Comparison of ENCODE assay signal across 8 mouse cellular contexts in genomic region chr5:125153201-125153816, GRCm38 (mm10). TPM values are rescaled to one million over a fixed set of nuclear protein-coding genes. Genes with fewer than 3 reads are reported as not detected.
DNase-seq lines count a peak whose midpoint lies in the region; ATAC-seq and TF ChIP-seq lines count a peak whose summit lies in the region.

No protein-coding gene starts in this region.

- no peak overlapping the region for H3K27ac ChIP-seq in lung, postnatal 0 days (ENCODE audit: low read length)
- H3K27ac ChIP-seq in embryonic facial prominence, embryonic 10.5 days (replicated peaks): peak overlapping the region; percentile 83
- peak overlapping the region; percentile 90 for H3K27ac ChIP-seq in hindbrain, embryonic 16.5 days (ENCODE audit: low read depth, low read length)
- peak overlapping the region; percentile 98 for H3K27ac ChIP-seq in neural tube, embryonic 13.5 days (replicated peaks)

- DNase-seq in lung, postnatal 0 days (ENCODE audit: low spot score): no peak
- DNase-seq in lung, postnatal 14 days: no peak
- no peak for DNase-seq in embryonic facial prominence, embryonic 10.5 days (ENCODE audit: low spot score)
- DNase-seq in ovary, postnatal 10 days (ENCODE audit: low spot score): no peak
- no peak for DNase-seq in ovary, postnatal 14 days (ENCODE audit: low spot score)
- no peak for DNase-seq in c-Kit-positive CD71-positive TER-119-positive erythroid progenitor cells, embryonic 14.5 days (ENCODE audit: low spot score)

- H3K36me3 ChIP-seq in lung, postnatal 0 days (ENCODE audit: insufficient read depth, low read length): no peaks in the 10 kb centered on the region
- H3K36me3 ChIP-seq in embryonic facial prominence, embryonic 10.5 days (replicated peaks): peaks cover 18% of the 10 kb centered on the region
- H3K36me3 ChIP-seq in hindbrain, embryonic 16.5 days (ENCODE audit: control insufficient read depth, insufficient read depth, low read length): no peaks in the 10 kb centered on the region
- no peaks in the 10 kb centered on the region for H3K36me3 ChIP-seq in neural tube, embryonic 13.5 days

- no peak overlapping the region for H3K4me2 ChIP-seq in lung, postnatal 0 days (replicated peaks; ENCODE audit: low read depth, low read length)
- H3K4me2 ChIP-seq in hindbrain, embryonic 16.5 days (ENCODE audit: low read length): no peak overlapping the region
- no peak overlapping the region for H3K4me2 ChIP-seq in neural tube, embryonic 13.5 days

- H3K9me3 ChIP-seq in lung, postnatal 0 days (ENCODE audit: low read length): no peaks in the 10 kb centered on the region
- H3K9me3 ChIP-seq in embryonic facial prominence, embryonic 10.5 days: no peaks in the 10 kb centered on the region
- H3K9me3 ChIP-seq in hindbrain, embryonic 16.5 days (ENCODE audit: control insufficient read depth, low read length): no peaks in the 10 kb centered on the region
- H3K9me3 ChIP-seq in neural tube, embryonic 13.5 days: no peaks in the 10 kb centered on the region

- TF ChIP-seq CTCF in lung, postnatal 0 days (IDR thresholded peaks at IDR 0.05): peak; percentile 50

- no peak for TF ChIP-seq EP300 in lung, postnatal 0 days (IDR thresholded peaks at IDR 0.05)

- WGBS in lung, postnatal 0 days: 84% methylated on average over 11 of the region's 11 CpGs
- 89% methylated on average over 11 of the region's 11 CpGs for WGBS in embryonic facial prominence, embryonic 10.5 days
- WGBS in hindbrain, embryonic 16.5 days: 72% methylated on average over 11 of the region's 11 CpGs
- WGBS in neural tube, embryonic 13.5 days: 61% methylated on average over 11 of the region's 11 CpGs

- no peak for ATAC-seq in lung, postnatal 0 days
- ATAC-seq in hindbrain, embryonic 16.5 days: no peak
- ATAC-seq in neural tube, embryonic 13.5 days (ENCODE audit: low read depth): no peak

- H3K27me3 ChIP-seq in lung, postnatal 0 days (replicated peaks; ENCODE audit: insufficient read depth, low read length): no peaks in the 10 kb centered on the region
- H3K27me3 ChIP-seq in embryonic facial prominence, embryonic 10.5 days (replicated peaks; ENCODE audit: low read depth, poor library complexity, severe bottlenecking): no peaks in the 10 kb centered on the region
- H3K27me3 ChIP-seq in hindbrain, embryonic 16.5 days (replicated peaks; ENCODE audit: control insufficient read depth, insufficient read depth, low read length): no peaks in the 10 kb centered on the region
- no peaks in the 10 kb centered on the region for H3K27me3 ChIP-seq in neural tube, embryonic 13.5 days

- H3K4me1 ChIP-seq in lung, postnatal 0 days (ENCODE audit: insufficient read depth, low read depth, low read length): peaks cover 50% of the 10 kb centered on the region
- H3K4me1 ChIP-seq in embryonic facial prominence, embryonic 10.5 days: peaks cover 91% of the 10 kb centered on the region
- peaks cover 92% of the 10 kb centered on the region for H3K4me1 ChIP-seq in hindbrain, embryonic 16.5 days (ENCODE audit: control insufficient read depth, insufficient read depth, low read depth, low read length)
- H3K4me1 ChIP-seq in neural tube, embryonic 13.5 days (replicated peaks): peaks cover 100% of the 10 kb centered on the region

- H3K4me3 ChIP-seq in lung, postnatal 0 days (ENCODE audit: low read depth, low read length): no peak overlapping the region
- H3K4me3 ChIP-seq in embryonic facial prominence, embryonic 10.5 days: no peak overlapping the region
- no peak overlapping the region for H3K4me3 ChIP-seq in hindbrain, embryonic 16.5 days (ENCODE audit: low read length)
- no peak overlapping the region for H3K4me3 ChIP-seq in neural tube, embryonic 13.5 days

- no peak overlapping the region for H3K9ac ChIP-seq in lung, postnatal 0 days (replicated peaks; ENCODE audit: low read depth)
- H3K9ac ChIP-seq in hindbrain, embryonic 16.5 days (ENCODE audit: low read depth, low read length): no peak overlapping the region
- H3K9ac ChIP-seq in neural tube, embryonic 13.5 days: no peak overlapping the region

RNA-seq across cellular contexts. Expression of gene Ncor2, which starts 25.7 kb away (rescaled TPM):
- 20.2 and 23.9 TPM in 2 replicates for polyA plus RNA-seq in lung, postnatal 0 days (2015; fragmentation: Nextera tagmentation; extraction: Ambion mirVana)
- 19.2 and 19.8 TPM in 2 replicates for polyA plus RNA-seq in embryonic facial prominence, embryonic 10.5 days (2016; fragmentation: Nextera tagmentation; extraction: Ambion mirVana)
- 23.3 and 26.2 TPM in 2 replicates for polyA plus RNA-seq in hindbrain, embryonic 16.5 days (2015; fragmentation: Nextera tagmentation; extraction: Ambion mirVana)
- 29.2 and 30.4 TPM in 2 replicates for polyA plus RNA-seq in neural tube, embryonic 13.5 days (2015; fragmentation: Nextera tagmentation; extraction: Ambion mirVana)
